Mouse (Mus musculus) heart, postnatal 0 days (tissue): ENCODE data around the gene Ndufb8. TPM values are rescaled to one million over a fixed set of nuclear protein-coding genes. Genes with fewer than 3 reads are reported as not detected.

ENCODE experiments used
- ATAC-seq: fragments of 200-750 bp; cut with Nextera tagmentation; 2 replicates; pipeline ENCODE4 v1.8.0; 2017; ENCODE audit warnings: low read depth, moderate number of reproducible peaks, moderate library complexity; ENCODE audit not compliant: insufficient read depth
- DNase-seq: peaks from one replicate; pipeline ENCODE4 v3.0.0-alpha.2; 2016; ENCODE audit warnings: low spot score
- H3K27ac ChIP-seq: fragments of 300-500 bp; sonication (generic); 2 replicates; pipeline ENCODE4 v1.5.1; 2014; ENCODE audit warnings: low read depth, mild to moderate bottlenecking
- H3K27me3 ChIP-seq: fragments of 300-500 bp; sonication (generic); 2 replicates; pipeline ENCODE4 v1.6.1; 2014; ENCODE audit warnings: low read length, mixed read lengths; ENCODE audit not compliant: control insufficient read depth, insufficient read depth
- H3K36me3 ChIP-seq: fragments of 300-500 bp; sonication (generic); replicated peaks from 2 replicates; pipeline ENCODE4 v1.6.1; 2014; ENCODE audit warnings: low read length, mixed read lengths; ENCODE audit not compliant: control insufficient read depth, insufficient read depth
- H3K4me1 ChIP-seq: fragments of 300-500 bp; sonication (generic); 2 replicates; pipeline ENCODE4 v1.6.1; 2014; ENCODE audit warnings: antibody characterized with exemption; ENCODE audit not compliant: control insufficient read depth, insufficient read depth
- H3K4me2 ChIP-seq: fragments of 300-500 bp; sonication (generic); 2 replicates; pipeline ENCODE4 v1.6.1; 2014; ENCODE audit warnings: low read depth, mild to moderate bottlenecking, low read length, moderate library complexity
- H3K4me3 ChIP-seq: fragments of 300-500 bp; sonication (generic); 2 replicates; pipeline ENCODE4 v1.5.1; 2014; ENCODE audit warnings: low read depth, low read length
- H3K9ac ChIP-seq: fragments of 300-500 bp; sonication (generic); replicated peaks from 2 replicates; pipeline ENCODE4 v1.6.1; 2014; ENCODE audit warnings: low read depth, low read length, mixed read lengths
- H3K9me3 ChIP-seq: fragments of 300-500 bp; sonication (generic); replicated peaks from 2 replicates; pipeline ENCODE4 v1.6.1; 2016; ENCODE audit warnings: low read length; ENCODE audit not compliant: control insufficient read depth
- CTCF ChIP-seq: IDR thresholded peaks from 2 replicates; pipeline ENCODE4 v1.5.1; 2016; ENCODE audit warnings: antibody characterized with exemption, control low read depth, low read depth
- EP300 ChIP-seq: IDR thresholded peaks from 2 replicates; pipeline ENCODE4 v1.6.1; 2016; ENCODE audit warnings: antibody characterized with exemption, low read depth
- WGBS: fragments of 180-500 bp; shearing (Covaris S2); extraction: QIAGEN DNeasy Blood & Tissue Kit; methylation state at CpG from one replicate; pipeline ENCODE4 v1.1.7; 2014; 5-methylcytosine and 5-hydroxymethylcytosine counted together
- polyA plus RNA-seq: library from polyadenylated mRNA; unstranded; fragments of >200 nt; fragmentation: Nextera tagmentation; extraction: Ambion mirVana; gene quantifications from 2 replicates; pipeline ENCODE4 v1.2.1, GENCODE M21; 2015
- total RNA-seq: library from RNA; depleted of rRNA; stranded (reverse); fragments of >200 nt; gene quantifications from 2 replicates; pipeline ENCODE4 v1.2.3, GENCODE M21; 2014; ENCODE audit warnings: low replicate concordance

Gene Ndufb8
- total and polyA plus RNA-seq, 2 experiments from 2014 or later: 1,852 to 2,183 TPM

GRCm38 (mm10) chr19:44588036-44588435, 32.8 kb upstream of the Ndufb8 start:
- H3K4me3 ChIP-seq: no peak overlapping the region
- ATAC-seq (no peak), DNase-seq (no peak)
- H3K9me3 ChIP-seq: no peaks in the 10 kb centered on the region
- H3K36me3 ChIP-seq: no peaks in the 10 kb centered on the region
- H3K9ac ChIP-seq: no peak overlapping the region
- no peaks in the 10 kb centered on the region for H3K4me1 ChIP-seq
- H3K27ac ChIP-seq: no peak overlapping the region
- H3K27me3 ChIP-seq: peaks cover 27% of the 10 kb centered on the region; the same call in 1 of the 2 replicates
- no peak overlapping the region for H3K4me2 ChIP-seq
- WGBS: 47% methylated on average over 4 of the region's 4 CpGs
- TF ChIP-seq EP300: no peak
- TF ChIP-seq CTCF: no peak

DNA sequence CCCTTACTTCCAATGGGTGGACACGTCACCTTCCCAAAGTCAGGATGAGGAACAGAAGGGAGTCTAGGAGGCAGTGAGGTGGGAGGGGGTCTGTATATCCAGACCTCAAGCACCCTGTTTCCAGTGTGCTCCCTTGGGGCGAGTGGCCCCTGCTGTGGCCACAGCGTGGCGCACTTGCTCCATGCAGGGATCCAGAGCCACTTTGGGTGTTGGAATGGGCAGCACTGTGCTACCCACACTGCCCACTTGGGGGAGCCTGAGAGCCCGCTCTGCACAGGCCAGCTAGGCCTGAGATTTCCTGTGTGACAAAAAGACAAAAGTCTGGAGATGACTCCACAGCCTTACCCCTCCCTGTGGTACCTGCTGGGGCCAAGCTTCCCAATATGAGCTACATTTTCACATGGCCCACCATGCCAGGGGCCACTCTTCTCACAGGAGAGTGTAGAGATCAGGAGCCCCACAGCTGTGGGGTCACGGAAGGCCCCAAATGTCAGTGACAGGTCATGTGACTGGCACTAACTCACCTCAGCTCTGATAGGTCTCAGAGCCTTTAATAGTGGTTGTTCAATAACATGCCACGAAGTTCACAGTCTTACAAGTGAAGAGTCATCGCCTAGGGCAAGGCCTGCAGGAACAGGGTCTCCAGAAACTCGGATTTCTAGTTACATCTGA, 27.5 kb upstream of the Ndufb8 start:
- no peak overlapping the region for H3K4me2 ChIP-seq
- 37% methylated on average over 9 of the region's 9 CpGs for WGBS
- no peaks in the 10 kb centered on the region for H3K9me3 ChIP-seq
- H3K9ac ChIP-seq: no peak overlapping the region
- DNase-seq: peak; percentile 83
- H3K27me3 ChIP-seq: peaks cover 24% of the 10 kb centered on the region; the same call in 1 of the 2 replicates
- no peak for TF ChIP-seq EP300
- peak; percentile 100 for TF ChIP-seq CTCF
- ATAC-seq: peak; percentile 81
- H3K27ac ChIP-seq: no peak overlapping the region
- H3K4me3 ChIP-seq: no peak overlapping the region
- H3K36me3 ChIP-seq: no peaks in the 10 kb centered on the region
- H3K4me1 ChIP-seq: no peaks in the 10 kb centered on the region

DNA sequence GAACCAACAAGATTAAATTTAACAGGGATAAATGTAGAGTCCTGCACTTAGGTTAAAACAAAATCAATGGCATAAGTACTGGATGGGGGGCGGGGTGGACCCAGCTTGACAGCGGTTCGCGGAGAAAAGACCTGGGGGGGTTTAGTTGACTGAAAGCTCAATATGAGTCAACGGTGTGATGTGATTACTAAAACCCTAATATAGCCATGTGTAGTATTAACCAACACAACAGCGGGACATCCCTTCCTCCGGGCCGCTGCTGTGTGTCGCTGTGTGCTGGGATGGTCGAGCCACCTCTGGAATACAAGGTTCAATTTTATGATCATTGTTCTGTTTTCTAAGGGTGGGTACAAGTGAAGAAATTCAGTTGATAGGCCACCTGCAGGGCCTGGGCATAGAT, 26.9 kb upstream of the Ndufb8 start:
- DNase-seq (no peak), ATAC-seq (no peak)
- Histone ChIP-seq H3K27ac (no peak overlapping the region), H3K9me3 (no peaks in the 10 kb centered on the region), H3K9ac (no peak overlapping the region), H3K27me3 (peaks cover 19% of the 10 kb centered on the region; the same call in 1 of the 2 replicates), H3K36me3 (no peaks in the 10 kb centered on the region), H3K4me3 (no peak overlapping the region), H3K4me2 (no peak overlapping the region), H3K4me1 (no peaks in the 10 kb centered on the region)
- no peak for TF ChIP-seq EP300
- no peak for TF ChIP-seq CTCF
- WGBS: 82% methylated on average over 10 of the region's 10 CpGs

DNA sequence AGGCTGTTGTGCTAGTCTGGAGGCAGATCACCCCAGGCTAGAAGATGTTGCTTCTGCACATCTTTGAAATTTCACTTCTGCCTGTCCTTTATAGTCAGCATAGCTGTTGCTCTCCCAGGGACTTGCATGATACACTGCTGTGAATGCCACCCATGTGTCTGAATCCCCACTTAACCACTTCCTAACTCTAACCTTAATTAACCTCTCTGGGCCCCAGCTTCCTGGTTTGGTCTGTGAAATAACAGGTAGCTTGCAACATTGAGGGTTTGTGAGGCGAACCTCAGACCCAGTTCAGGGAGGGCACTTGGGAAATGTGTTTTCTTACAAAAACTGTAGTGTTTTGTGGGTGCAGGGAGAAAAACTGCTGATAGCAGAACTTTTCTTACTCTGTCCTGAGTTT, 22.8 kb upstream of the Ndufb8 start:
- Histone ChIP-seq H3K9me3 (no peaks in the 10 kb centered on the region), H3K4me2 (no peak overlapping the region), H3K4me3 (no peak overlapping the region), H3K27me3 (0 out of 2 replicates have a peak, but pooled peaks cover 1% of the 10 kb centered on the region), H3K27ac (no peak overlapping the region), H3K9ac (no peak overlapping the region), H3K4me1 (no peaks in the 10 kb centered on the region), H3K36me3 (peaks cover 19% of the 10 kb centered on the region)
- DNase-seq: no peak
- TF ChIP-seq EP300 (no peak), CTCF (no peak)
- WGBS: 93% methylated on average over 1 of the region's 1 CpGs
- no peak for ATAC-seq

- Histone ChIP-seq H3K36me3 (peaks cover 37% of the 10 kb centered on the region), H3K4me1 (no peaks in the 10 kb centered on the region), H3K4me3 (no peak overlapping the region), H3K27me3 (no peaks in the 10 kb centered on the region), H3K9me3 (no peaks in the 10 kb centered on the region), H3K4me2 (no peak overlapping the region), H3K9ac (no peak overlapping the region), H3K27ac (no peak overlapping the region)
- ATAC-seq: no peak
- 62% methylated on average over 7 of the region's 7 CpGs for WGBS
- no peak for TF ChIP-seq EP300
- no peak for TF ChIP-seq CTCF
- DNase-seq: no peak
Observed at GRCm38 (mm10) chr19:44576275-44576674, 21.0 kb upstream of the Ndufb8 start.

DNA sequence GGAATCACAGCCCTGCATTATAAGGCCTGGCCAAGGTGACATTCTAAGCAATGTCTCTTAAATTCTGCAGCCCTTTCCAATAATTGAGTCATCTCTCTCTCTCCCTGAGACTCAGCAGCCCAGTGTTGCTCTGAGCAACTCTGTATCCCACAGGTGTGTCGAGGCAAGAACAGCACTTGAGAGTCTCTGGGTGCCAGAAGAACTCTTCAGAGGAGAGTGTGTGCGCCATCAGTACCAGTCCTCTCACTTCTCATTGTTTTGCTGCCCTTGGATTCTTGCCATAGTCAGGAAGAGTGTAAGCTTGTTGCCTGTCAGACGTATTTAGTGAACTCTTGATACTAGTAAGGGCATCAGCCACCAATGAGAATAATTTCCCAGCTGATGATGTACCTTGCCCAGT, 12.5 kb upstream of the Ndufb8 start:
- no peaks in the 10 kb centered on the region for H3K9me3 ChIP-seq
- DNase-seq (no peak), ATAC-seq (no peak)
- H3K4me1 ChIP-seq: peaks cover 14% of the 10 kb centered on the region
- 73% methylated on average over 3 of the region's 3 CpGs for WGBS
- no peak overlapping the region for H3K4me3 ChIP-seq
- no peaks in the 10 kb centered on the region for H3K27me3 ChIP-seq
- H3K4me2 ChIP-seq: no peak overlapping the region
- no peak overlapping the region for H3K9ac ChIP-seq
- H3K27ac ChIP-seq: no peak overlapping the region
- peaks cover 73% of the 10 kb centered on the region for H3K36me3 ChIP-seq
- TF ChIP-seq CTCF (no peak), EP300 (no peak)
